Mouse (Mus musculus): ENCODE data around the gene Rtn1. TPM values are rescaled to one million over a fixed set of nuclear protein-coding genes. Genes with fewer than 3 reads are reported as not detected.

Rtn1 gene
- polyA plus RNA-seq, 1 experiment from 2014 or later: 3,326 TPM

GRCm38 (mm10) chr12:72263213-72264103 lies 145.4 kb downstream of the Rtn1 start:
- Histone ChIP-seq H3K27ac (replicated peaks) (peak overlapping the region; percentile 73), H3K9me3 (replicated peaks) (no peaks in the 10 kb centered on the region), H3K4me1 (peaks cover 21% of the 10 kb centered on the region), H3K27me3 (replicated peaks) (no peaks in the 10 kb centered on the region), H3K9ac (replicated peaks) (no peak overlapping the region), H3K36me3 (no peaks in the 10 kb centered on the region), H3K4me2 (no peak overlapping the region), H3K4me3 (replicated peaks) (no peak overlapping the region)
- peak; percentile 45; the same call in 1 of the 2 replicates for ATAC-seq (ENCODE audit: low FRiP score)
- WGBS: 70% methylated on average over 12 of the region's 12 CpGs

DNA sequence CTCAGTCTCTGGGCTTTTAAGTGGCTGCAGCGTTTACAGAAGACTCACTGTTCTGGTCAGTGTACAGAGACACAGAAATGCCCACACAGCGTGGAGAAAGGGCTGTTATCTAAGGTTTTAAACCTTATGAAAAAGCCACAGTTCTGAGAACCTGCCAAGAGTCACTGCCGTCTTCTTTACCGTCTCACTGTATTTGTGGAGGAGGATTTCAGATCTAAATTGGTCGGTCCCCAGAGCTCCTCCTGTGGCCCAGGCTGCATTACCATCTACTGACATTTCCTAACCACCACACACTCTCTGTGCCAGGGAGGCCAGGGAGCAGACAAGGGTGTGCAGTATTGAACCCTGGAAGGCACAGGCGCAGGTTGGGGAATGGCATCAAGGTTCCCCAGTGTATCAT lies 151.9 kb downstream of the Rtn1 start:
- WGBS: 71% methylated on average over 6 of the region's 6 CpGs
- H3K9me3 ChIP-seq (replicated peaks): no peaks in the 10 kb centered on the region
- no peak for ATAC-seq (ENCODE audit: low FRiP score)
- no peaks in the 10 kb centered on the region for H3K36me3 ChIP-seq
- no peak overlapping the region for H3K4me3 ChIP-seq (replicated peaks)
- H3K4me1 ChIP-seq: peaks cover 7% of the 10 kb centered on the region; the same call in 1 of the 2 replicates
- no peak overlapping the region for H3K4me2 ChIP-seq
- no peaks in the 10 kb centered on the region for H3K27me3 ChIP-seq (replicated peaks)
- no peak overlapping the region for H3K9ac ChIP-seq (replicated peaks)
- H3K27ac ChIP-seq (replicated peaks): peak overlapping the region; percentile 23; the same call in 1 of the 2 replicates

- H3K4me3 ChIP-seq (replicated peaks): no peak overlapping the region
- no peaks in the 10 kb centered on the region for H3K9me3 ChIP-seq (replicated peaks)
- peak; percentile 63; the same call in 1 of the 2 replicates for ATAC-seq (ENCODE audit: low FRiP score)
- 51% methylated on average over 3 of the region's 3 CpGs for WGBS
- peak overlapping the region; percentile 46 for H3K27ac ChIP-seq (replicated peaks)
- no peaks in the 10 kb centered on the region for H3K36me3 ChIP-seq
- peaks cover 7% of the 10 kb centered on the region; the same call in 1 of the 2 replicates for H3K4me1 ChIP-seq
- H3K27me3 ChIP-seq (replicated peaks): no peaks in the 10 kb centered on the region
- no peak overlapping the region for H3K4me2 ChIP-seq
- no peak overlapping the region for H3K9ac ChIP-seq (replicated peaks)
Observed at GRCm38 (mm10) chr12:72253040-72253439, 155.8 kb downstream of the Rtn1 start.

GRCm38 (mm10) chr12:72251890-72252445 lies 156.9 kb downstream of the Rtn1 start:
- H3K9ac ChIP-seq (replicated peaks): no peak overlapping the region
- ATAC-seq (ENCODE audit: low FRiP score): no peak

DNA sequence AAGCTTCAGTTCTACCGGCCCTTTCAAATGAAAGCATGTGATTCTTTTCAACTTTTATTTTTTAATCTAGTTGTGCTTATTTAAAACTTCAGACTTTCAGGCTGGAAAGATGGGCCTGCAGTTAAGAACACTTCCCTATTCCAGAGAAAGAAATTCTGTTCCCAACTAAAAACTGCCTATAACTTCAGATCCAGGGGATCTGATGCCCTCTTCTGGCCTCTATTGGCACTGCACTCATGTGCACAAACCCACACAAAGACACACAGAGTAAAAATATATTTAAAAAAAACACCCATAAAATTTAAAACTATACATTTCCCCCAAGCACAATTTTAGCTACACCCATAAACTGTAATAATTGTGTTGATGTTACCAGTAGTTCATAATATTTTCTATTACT lies 163.9 kb downstream of the Rtn1 start:
- no peak overlapping the region for H3K4me2 ChIP-seq
- no peak overlapping the region for H3K9ac ChIP-seq (replicated peaks)
- no peaks in the 10 kb centered on the region for H3K9me3 ChIP-seq (replicated peaks)
- H3K4me1 ChIP-seq: no peaks in the 10 kb centered on the region
- no peak overlapping the region for H3K4me3 ChIP-seq (replicated peaks)
- no peak overlapping the region for H3K27ac ChIP-seq (replicated peaks)
- WGBS: 98% methylated on average over 1 of the region's 1 CpGs
- no peaks in the 10 kb centered on the region for H3K27me3 ChIP-seq (replicated peaks)
- H3K36me3 ChIP-seq: no peaks in the 10 kb centered on the region
- no peak for ATAC-seq (ENCODE audit: low FRiP score)

More at GRCm38 (mm10) chr12:72251890-72252445, 156.9 kb downstream of the Rtn1 start:
- no peaks in the 10 kb centered on the region for H3K36me3 ChIP-seq
- H3K27me3 ChIP-seq (replicated peaks): no peaks in the 10 kb centered on the region
- 62% methylated on average over 10 of the region's 10 CpGs for whole genome bisulfite sequencing
- no peak overlapping the region for H3K4me3 ChIP-seq (replicated peaks)
- no peak overlapping the region for H3K4me2 ChIP-seq
- H3K27ac ChIP-seq (replicated peaks): no peak overlapping the region
- peaks cover 7% of the 10 kb centered on the region; the same call in 1 of the 2 replicates for H3K4me1 ChIP-seq
- no peaks in the 10 kb centered on the region for H3K9me3 ChIP-seq (replicated peaks)

GRCm38 (mm10) chr12:72242807-72243206 lies 166.0 kb downstream of the Rtn1 start:
- no peaks in the 10 kb centered on the region for H3K9me3 ChIP-seq (replicated peaks)
- no peak overlapping the region for H3K4me2 ChIP-seq
- WGBS: 72% methylated on average over 6 of the region's 6 CpGs
- no peak overlapping the region for H3K9ac ChIP-seq (replicated peaks)
- peaks cover 10% of the 10 kb centered on the region for H3K4me1 ChIP-seq
- no peak overlapping the region for H3K27ac ChIP-seq (replicated peaks)
- no peak overlapping the region for H3K4me3 ChIP-seq (replicated peaks)
- H3K27me3 ChIP-seq (replicated peaks): no peaks in the 10 kb centered on the region
- H3K36me3 ChIP-seq: no peaks in the 10 kb centered on the region
- no peak for ATAC-seq (ENCODE audit: low FRiP score)

DNA sequence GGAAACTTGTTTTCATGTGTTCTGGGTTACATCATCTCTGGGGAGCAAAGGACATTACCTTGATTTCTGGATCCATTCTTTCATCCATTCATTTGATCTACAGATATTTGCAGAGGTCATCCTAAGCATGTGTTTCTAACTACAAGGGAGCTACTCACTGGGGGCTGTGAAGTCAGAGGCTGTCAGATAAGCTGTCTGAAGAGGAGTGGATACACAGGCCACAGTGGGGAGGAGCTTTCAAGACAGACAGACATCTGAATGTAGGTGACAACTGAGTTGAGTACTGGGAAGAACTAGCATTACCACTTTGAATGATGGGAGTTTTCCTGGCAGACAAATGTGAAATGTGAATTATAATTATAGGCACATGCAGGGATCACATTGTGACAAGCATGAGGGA lies 168.3 kb downstream of the Rtn1 start:
- Histone ChIP-seq H3K36me3 (no peaks in the 10 kb centered on the region), H3K27me3 (replicated peaks) (no peaks in the 10 kb centered on the region), H3K9ac (replicated peaks) (no peak overlapping the region), H3K27ac (replicated peaks) (no peak overlapping the region), H3K4me1 (peaks cover 21% of the 10 kb centered on the region), H3K4me2 (no peak overlapping the region), H3K4me3 (replicated peaks) (no peak overlapping the region), H3K9me3 (replicated peaks) (no peaks in the 10 kb centered on the region)
- no peak for ATAC-seq (ENCODE audit: low FRiP score)

DNA sequence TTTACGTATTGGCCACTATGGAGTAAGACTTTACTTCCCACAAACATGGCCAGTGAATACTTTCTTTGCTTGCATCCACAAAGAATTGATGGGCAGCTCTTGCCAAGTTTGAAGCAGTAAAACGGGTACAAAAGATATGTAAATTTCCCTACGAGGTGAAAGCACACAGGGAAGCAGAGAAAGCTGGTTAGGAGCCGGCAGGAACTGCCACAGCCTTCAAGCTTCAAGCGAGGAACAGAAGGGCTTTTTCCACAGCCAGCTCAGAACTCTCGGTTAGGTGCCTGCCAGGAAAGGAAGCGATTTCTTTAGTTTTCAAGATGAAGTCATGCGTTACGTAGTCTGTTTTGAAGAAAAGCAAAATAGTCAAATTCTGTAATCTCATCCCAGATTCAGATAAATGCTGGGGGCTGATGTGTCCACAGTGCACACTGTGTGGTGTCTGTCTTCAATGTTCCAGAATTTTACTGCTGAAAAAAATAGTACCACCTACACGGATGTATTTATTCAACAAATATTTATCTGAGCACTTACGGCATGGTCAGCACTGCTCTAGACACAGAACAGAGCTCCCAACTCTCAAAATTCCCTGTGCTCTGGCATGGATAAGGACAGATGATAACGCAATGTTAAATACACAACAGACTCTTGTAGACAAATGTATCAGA lies 169.5 kb downstream of the Rtn1 start:
- WGBS: 37% methylated on average over 12 of the region's 12 CpGs
- Histone ChIP-seq H3K36me3 (no peaks in the 10 kb centered on the region), H3K27me3 (replicated peaks) (no peaks in the 10 kb centered on the region), H3K4me2 (no peak overlapping the region), H3K4me1 (peaks cover 21% of the 10 kb centered on the region), H3K9me3 (replicated peaks) (no peaks in the 10 kb centered on the region), H3K27ac (replicated peaks) (peak overlapping the region; percentile 66), H3K9ac (replicated peaks) (no peak overlapping the region), H3K4me3 (replicated peaks) (no peak overlapping the region)
- ATAC-seq (ENCODE audit: low FRiP score): no peak

- Histone ChIP-seq H3K27me3 (replicated peaks) (no peaks in the 10 kb centered on the region), H3K4me3 (replicated peaks) (peak overlapping the region; percentile 68), H3K4me1 (peaks cover 34% of the 10 kb centered on the region), H3K4me2 (peak overlapping the region; percentile 86), H3K27ac (replicated peaks) (peak overlapping the region; percentile 95), H3K9me3 (replicated peaks) (no peaks in the 10 kb centered on the region), H3K36me3 (no peaks in the 10 kb centered on the region), H3K9ac (replicated peaks) (peak overlapping the region; percentile 81)
- ATAC-seq (ENCODE audit: low FRiP score): no peak
- 83% methylated on average over 2 of the region's 2 CpGs for WGBS
Observed at GRCm38 (mm10) chr12:72237251-72237650, 171.6 kb downstream of the Rtn1 start.

DNA sequence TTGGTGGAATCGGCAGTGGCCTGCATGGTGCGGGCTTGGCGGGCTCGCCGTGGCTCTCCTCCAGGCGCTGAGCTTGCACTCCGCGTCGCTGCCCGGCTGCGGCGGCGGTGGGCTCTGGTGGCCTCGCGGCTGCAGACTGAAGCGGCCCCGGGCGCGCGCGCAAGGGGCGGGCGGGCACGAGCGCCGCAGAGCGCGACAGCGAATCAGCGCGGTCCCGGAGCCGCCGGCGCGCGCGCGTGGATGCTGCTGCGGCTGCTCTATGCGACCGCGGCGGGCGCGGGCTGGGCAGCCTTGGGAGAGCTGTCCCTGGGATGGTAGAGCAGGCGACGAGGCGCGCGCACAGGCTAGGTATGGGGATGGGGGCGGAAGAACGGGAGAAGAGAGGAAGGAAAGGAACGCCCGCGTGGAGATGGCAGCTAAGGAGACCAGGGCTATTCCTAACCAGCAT lies 172.3 kb downstream of the Rtn1 start:
- Histone ChIP-seq H3K27me3 (replicated peaks) (no peaks in the 10 kb centered on the region), H3K36me3 (no peaks in the 10 kb centered on the region), H3K4me3 (replicated peaks) (peak overlapping the region; percentile 68), H3K4me1 (peaks cover 40% of the 10 kb centered on the region), H3K27ac (replicated peaks) (peak overlapping the region; percentile 95), H3K9me3 (replicated peaks) (no peaks in the 10 kb centered on the region), H3K9ac (replicated peaks) (peak overlapping the region; percentile 81), H3K4me2 (peak overlapping the region; percentile 86)
- WGBS: under 1% methylated on average over 56 of the region's 56 CpGs
- ATAC-seq (ENCODE audit: low FRiP score): peak; percentile 96

GRCm38 (mm10) chr12:72235621-72236351 lies 173.1 kb downstream of the Rtn1 start:
- no peaks in the 10 kb centered on the region for H3K27me3 ChIP-seq (replicated peaks)
- no peaks in the 10 kb centered on the region for H3K9me3 ChIP-seq (replicated peaks)
- WGBS: 15% methylated on average over 12 of the region's 12 CpGs
- peaks cover 44% of the 10 kb centered on the region for H3K4me1 ChIP-seq
- peak overlapping the region; percentile 68 for H3K4me3 ChIP-seq (replicated peaks)
- peak overlapping the region; percentile 95 for H3K27ac ChIP-seq (replicated peaks)
- no peaks in the 10 kb centered on the region for H3K36me3 ChIP-seq
- peak overlapping the region; percentile 86 for H3K4me2 ChIP-seq
- H3K9ac ChIP-seq (replicated peaks): peak overlapping the region; percentile 81
- peak; percentile 35; the same call in 1 of the 2 replicates for ATAC-seq (ENCODE audit: low FRiP score)
